Mouse (Mus musculus): ENCODE measurements around the gene Tmprss11f. TPM values are rescaled to one million over a fixed set of nuclear protein-coding genes. Genes with fewer than 3 reads are reported as not detected.
"Not testable (repeated sequence)": the region's sequence is repeated elsewhere in the genome, so short reads cannot be mapped to it uniquely, and the experiment has no call there.

The Tmprss11f gene
- polyA plus RNA-seq, 1 experiment: not detected

- 95% methylated on average over 5 of the region's 5 CpGs for WGBS
- no peak overlapping the region for H3K4me3 ChIP-seq (ENCODE audit: control insufficient read depth, insufficient read depth, low read length)
- H3K36me3 ChIP-seq (ENCODE audit: control insufficient read depth, insufficient read depth, low read length): no peaks in the 10 kb centered on the region
- H3K27me3 ChIP-seq (ENCODE audit: control insufficient read depth, insufficient read depth, low read length): no peaks in the 10 kb centered on the region
- TF ChIP-seq POLR2A (IDR thresholded peaks at IDR 0.05; ENCODE audit: control insufficient read depth, extremely low read depth, insufficient read depth, low read length, poor library complexity): no peak
- TF ChIP-seq CTCF (IDR thresholded peaks at IDR 0.05; ENCODE audit: borderline replicate concordance, control insufficient read depth, extremely low read depth, insufficient read depth, low read length, poor library complexity): no peak
- no peak overlapping the region for H3K27ac ChIP-seq (ENCODE audit: control insufficient read depth, insufficient read depth, low read length)
- no peak for DNase-seq
- H3K4me1 ChIP-seq (replicated peaks; ENCODE audit: control insufficient read depth, insufficient read depth, low read length): no peaks in the 10 kb centered on the region
Observed at GRCm38 (mm10) chr5:86582618-86583017, 49.6 kb downstream of the Tmprss11f start.

- no peak for TF ChIP-seq POLR2A (IDR thresholded peaks at IDR 0.05; ENCODE audit: control insufficient read depth, extremely low read depth, insufficient read depth, low read length, poor library complexity)
- TF ChIP-seq CTCF (IDR thresholded peaks at IDR 0.05; ENCODE audit: borderline replicate concordance, control insufficient read depth, extremely low read depth, insufficient read depth, low read length, poor library complexity): no peak
- WGBS: 82% methylated on average over 5 of the region's 5 CpGs
- Histone ChIP-seq H3K27ac (ENCODE audit: control insufficient read depth, insufficient read depth, low read length) (no peak overlapping the region), H3K36me3 (ENCODE audit: control insufficient read depth, insufficient read depth, low read length) (no peaks in the 10 kb centered on the region), H3K4me1 (replicated peaks; ENCODE audit: control insufficient read depth, insufficient read depth, low read length) (no peaks in the 10 kb centered on the region), H3K4me3 (ENCODE audit: control insufficient read depth, insufficient read depth, low read length) (no peak overlapping the region), H3K27me3 (ENCODE audit: control insufficient read depth, insufficient read depth, low read length) (no peaks in the 10 kb centered on the region)
- no peak for DNase-seq
Observed at GRCm38 (mm10) chr5:86581998-86582397, 50.2 kb downstream of the Tmprss11f start.

- H3K4me3 ChIP-seq (ENCODE audit: control insufficient read depth, insufficient read depth, low read length); DNase-seq; H3K27ac ChIP-seq (ENCODE audit: control insufficient read depth, insufficient read depth, low read length); H3K4me1 ChIP-seq (replicated peaks; ENCODE audit: control insufficient read depth, insufficient read depth, low read length); H3K27me3 ChIP-seq (ENCODE audit: control insufficient read depth, insufficient read depth, low read length); H3K36me3 ChIP-seq (ENCODE audit: control insufficient read depth, insufficient read depth, low read length): not testable (repeated sequence)
- WGBS: 91% methylated on average over 8 of the region's 8 CpGs
Observed at GRCm38 (mm10) chr5:86578761-86579160, 53.5 kb downstream of the Tmprss11f start.

- no peak for DNase-seq
- Histone ChIP-seq H3K36me3 (ENCODE audit: control insufficient read depth, insufficient read depth, low read length) (no peaks in the 10 kb centered on the region), H3K27ac (ENCODE audit: control insufficient read depth, insufficient read depth, low read length) (no peak overlapping the region), H3K4me3 (ENCODE audit: control insufficient read depth, insufficient read depth, low read length) (no peak overlapping the region), H3K27me3 (ENCODE audit: control insufficient read depth, insufficient read depth, low read length) (no peaks in the 10 kb centered on the region), H3K4me1 (replicated peaks; ENCODE audit: control insufficient read depth, insufficient read depth, low read length) (no peaks in the 10 kb centered on the region)
- WGBS: 94% methylated on average over 2 of the region's 2 CpGs
- TF ChIP-seq POLR2A (IDR thresholded peaks at IDR 0.05; ENCODE audit: control insufficient read depth, extremely low read depth, insufficient read depth, low read length, poor library complexity) (no peak), CTCF (IDR thresholded peaks at IDR 0.05; ENCODE audit: borderline replicate concordance, control insufficient read depth, extremely low read depth, insufficient read depth, low read length, poor library complexity) (no peak)
Observed at GRCm38 (mm10) chr5:86546693-86547092, 85.5 kb downstream of the Tmprss11f start.

- TF ChIP-seq POLR2A (IDR thresholded peaks at IDR 0.05; ENCODE audit: control insufficient read depth, extremely low read depth, insufficient read depth, low read length, poor library complexity) (no peak), CTCF (IDR thresholded peaks at IDR 0.05; ENCODE audit: borderline replicate concordance, control insufficient read depth, extremely low read depth, insufficient read depth, low read length, poor library complexity) (no peak)
- Histone ChIP-seq H3K4me3 (ENCODE audit: control insufficient read depth, insufficient read depth, low read length) (no peak overlapping the region), H3K27ac (ENCODE audit: control insufficient read depth, insufficient read depth, low read length) (no peak overlapping the region), H3K36me3 (ENCODE audit: control insufficient read depth, insufficient read depth, low read length) (no peaks in the 10 kb centered on the region), H3K27me3 (ENCODE audit: control insufficient read depth, insufficient read depth, low read length) (no peaks in the 10 kb centered on the region), H3K4me1 (replicated peaks; ENCODE audit: control insufficient read depth, insufficient read depth, low read length) (no peaks in the 10 kb centered on the region)
- WGBS: 91% methylated on average over 3 of the region's 3 CpGs
- no peak for DNase-seq
Observed at GRCm38 (mm10) chr5:86540601-86541000, 91.6 kb downstream of the Tmprss11f start.

GRCm38 (mm10) chr5:86528725-86529124, 103.5 kb downstream of the Tmprss11f start:
- Histone ChIP-seq H3K27me3 (ENCODE audit: control insufficient read depth, insufficient read depth, low read length) (no peaks in the 10 kb centered on the region), H3K27ac (ENCODE audit: control insufficient read depth, insufficient read depth, low read length) (no peak overlapping the region), H3K4me1 (replicated peaks; ENCODE audit: control insufficient read depth, insufficient read depth, low read length) (no peaks in the 10 kb centered on the region), H3K36me3 (ENCODE audit: control insufficient read depth, insufficient read depth, low read length) (no peaks in the 10 kb centered on the region), H3K4me3 (ENCODE audit: control insufficient read depth, insufficient read depth, low read length) (no peak overlapping the region)
- no peak for DNase-seq
- 84% methylated on average over 2 of the region's 2 CpGs for WGBS
- TF ChIP-seq CTCF (IDR thresholded peaks at IDR 0.05; ENCODE audit: borderline replicate concordance, control insufficient read depth, extremely low read depth, insufficient read depth, low read length, poor library complexity): no peak
- TF ChIP-seq POLR2A (IDR thresholded peaks at IDR 0.05; ENCODE audit: control insufficient read depth, extremely low read depth, insufficient read depth, low read length, poor library complexity): no peak

- no peak within 1 kb of the TSS for H3K27ac ChIP-seq (ENCODE audit: control insufficient read depth, insufficient read depth, low read length)
- no peaks in the 10 kb centered on the region for H3K36me3 ChIP-seq (ENCODE audit: control insufficient read depth, insufficient read depth, low read length)
- H3K4me1 ChIP-seq (replicated peaks; ENCODE audit: control insufficient read depth, insufficient read depth, low read length): no peaks in the 10 kb centered on the region
- H3K4me3 ChIP-seq (ENCODE audit: control insufficient read depth, insufficient read depth, low read length): no peak within 1 kb of the TSS
- 66% methylated on average over 9 of the region's 9 CpGs for WGBS
- H3K27me3 ChIP-seq (ENCODE audit: control insufficient read depth, insufficient read depth, low read length): no peaks in the 10 kb centered on the region
- DNase-seq: no peak
- TF ChIP-seq POLR2A (IDR thresholded peaks at IDR 0.05; ENCODE audit: control insufficient read depth, extremely low read depth, insufficient read depth, low read length, poor library complexity): no peak
- TF ChIP-seq CTCF (IDR thresholded peaks at IDR 0.05; ENCODE audit: borderline replicate concordance, control insufficient read depth, extremely low read depth, insufficient read depth, low read length, poor library complexity): no peak
Observed at GRCm38 (mm10) chr5:86518500-86518899, 113.7 kb downstream of the Tmprss11f start, which contains the start of gene Tmprss11g. Gene Tmprss11g (minus strand): TSS chr5:86518600.
